Mouse (Mus musculus) E14TG2a.4 (cell line): Measurements from ENCODE around the gene Ino80b.

Experiments
- CTCF ChIP-seq: conservative IDR thresholded peaks from 2 replicates; pipeline ENCODE4 v1.5.1; 2014; ENCODE audit warnings: low read length
- NANOG ChIP-seq: IDR thresholded peaks from 2 replicates; pipeline ENCODE4 v1.6.1; 2014; ENCODE audit warnings: borderline replicate concordance, low read length, mixed read lengths

- TF ChIP-seq CTCF (no peak), NANOG (no peak)
These were observed 30.5 kb upstream of the Ino80b start for GRCm38 (mm10) chr6:83155552-83156238.
